Mouse (Mus musculus) heart, postnatal 0 days (tissue): ENCODE results near the gene Zhx3. TPM values are rescaled to one million over a fixed set of nuclear protein-coding genes. Genes with fewer than 3 reads are reported as not detected.

Source experiments
- ATAC-seq: fragments of 200-750 bp; cut with Nextera tagmentation; 2 replicates; pipeline ENCODE4 v1.8.0; 2017; ENCODE audit warnings: low read depth, moderate number of reproducible peaks, moderate library complexity; ENCODE audit not compliant: insufficient read depth
- DNase-seq: peaks from one replicate; pipeline ENCODE4 v3.0.0-alpha.2; 2016; ENCODE audit warnings: low spot score
- H3K27ac ChIP-seq: fragments of 300-500 bp; sonication (generic); 2 replicates; pipeline ENCODE4 v1.5.1; 2014; ENCODE audit warnings: low read depth, mild to moderate bottlenecking
- H3K27me3 ChIP-seq: fragments of 300-500 bp; sonication (generic); 2 replicates; pipeline ENCODE4 v1.6.1; 2014; ENCODE audit warnings: low read length, mixed read lengths; ENCODE audit not compliant: control insufficient read depth, insufficient read depth
- H3K36me3 ChIP-seq: fragments of 300-500 bp; sonication (generic); replicated peaks from 2 replicates; pipeline ENCODE4 v1.6.1; 2014; ENCODE audit warnings: low read length, mixed read lengths; ENCODE audit not compliant: control insufficient read depth, insufficient read depth
- H3K4me1 ChIP-seq: fragments of 300-500 bp; sonication (generic); 2 replicates; pipeline ENCODE4 v1.6.1; 2014; ENCODE audit warnings: antibody characterized with exemption; ENCODE audit not compliant: control insufficient read depth, insufficient read depth
- H3K4me2 ChIP-seq: fragments of 300-500 bp; sonication (generic); 2 replicates; pipeline ENCODE4 v1.6.1; 2014; ENCODE audit warnings: low read depth, mild to moderate bottlenecking, low read length, moderate library complexity
- H3K4me3 ChIP-seq: fragments of 300-500 bp; sonication (generic); 2 replicates; pipeline ENCODE4 v1.5.1; 2014; ENCODE audit warnings: low read depth, low read length
- H3K9ac ChIP-seq: fragments of 300-500 bp; sonication (generic); replicated peaks from 2 replicates; pipeline ENCODE4 v1.6.1; 2014; ENCODE audit warnings: low read depth, low read length, mixed read lengths
- H3K9me3 ChIP-seq: fragments of 300-500 bp; sonication (generic); replicated peaks from 2 replicates; pipeline ENCODE4 v1.6.1; 2016; ENCODE audit warnings: low read length; ENCODE audit not compliant: control insufficient read depth
- CTCF ChIP-seq: IDR thresholded peaks from 2 replicates; pipeline ENCODE4 v1.5.1; 2016; ENCODE audit warnings: antibody characterized with exemption, control low read depth, low read depth
- EP300 ChIP-seq: IDR thresholded peaks from 2 replicates; pipeline ENCODE4 v1.6.1; 2016; ENCODE audit warnings: antibody characterized with exemption, low read depth
- WGBS: fragments of 180-500 bp; shearing (Covaris S2); extraction: QIAGEN DNeasy Blood & Tissue Kit; methylation state at CpG from one replicate; pipeline ENCODE4 v1.1.7; 2014; 5-methylcytosine and 5-hydroxymethylcytosine counted together
- polyA plus RNA-seq: library from polyadenylated mRNA; unstranded; fragments of >200 nt; fragmentation: Nextera tagmentation; extraction: Ambion mirVana; gene quantifications from 2 replicates; pipeline ENCODE4 v1.2.1, GENCODE M21; 2015
- total RNA-seq: library from RNA; depleted of rRNA; stranded (reverse); fragments of >200 nt; gene quantifications from 2 replicates; pipeline ENCODE4 v1.2.3, GENCODE M21; 2014; ENCODE audit warnings: low replicate concordance

Zhx3 gene
- total and polyA plus RNA-seq, 2 experiments from 2014 or later, result 4.7 to 18.3 TPM

GRCm38 (mm10) chr2:160733131-160733531 lies 139.7 kb downstream of the Zhx3 start:
- H3K4me2 ChIP-seq, result peak overlapping the region; percentile 91
- TF ChIP-seq EP300 (no peak), CTCF (no peak)
- peaks cover 56% of the 10 kb centered on the region for H3K4me1 ChIP-seq
- peak overlapping the region; percentile 88; the same call in 1 of the 2 replicates for H3K9ac ChIP-seq
- H3K36me3 ChIP-seq, result peaks cover 9% of the 10 kb centered on the region; the same call in 1 of the 2 replicates
- DNase-seq, result no peak
- H3K27me3 ChIP-seq, result no peaks in the 10 kb centered on the region
- H3K4me3 ChIP-seq, result peak overlapping the region; percentile 81
- no peak for ATAC-seq
- H3K9me3 ChIP-seq, result no peaks in the 10 kb centered on the region
- 23% methylated on average over 7 of the region's 7 CpGs for WGBS
- peak overlapping the region; percentile 91; the same call in 1 of the 2 replicates for H3K27ac ChIP-seq

GRCm38 (mm10) chr2:160732420-160732995 lies 140.3 kb downstream of the Zhx3 start:
- no peak for TF ChIP-seq EP300
- no peak for TF ChIP-seq CTCF
- Histone ChIP-seq H3K4me3 (peak overlapping the region; percentile 81), H3K36me3 (peaks cover 9% of the 10 kb centered on the region; the same call in 1 of the 2 replicates), H3K27ac (peak overlapping the region; percentile 91), H3K4me1 (peaks cover 51% of the 10 kb centered on the region), H3K9ac (peak overlapping the region; percentile 88), H3K9me3 (no peaks in the 10 kb centered on the region), H3K4me2 (peak overlapping the region; percentile 91), H3K27me3 (no peaks in the 10 kb centered on the region)
- ATAC-seq, result no peak
- WGBS, result 31% methylated on average over 9 of the region's 9 CpGs
- DNase-seq, result no peak

- Histone ChIP-seq H3K4me1 (peaks cover 45% of the 10 kb centered on the region), H3K36me3 (peaks cover 9% of the 10 kb centered on the region; the same call in 1 of the 2 replicates), H3K9me3 (no peaks in the 10 kb centered on the region), H3K4me3 (peak overlapping the region; percentile 81), H3K9ac (peak overlapping the region; percentile 88), H3K27ac (peak overlapping the region; percentile 91), H3K27me3 (no peaks in the 10 kb centered on the region), H3K4me2 (peak overlapping the region; percentile 91)
- DNase-seq (peak; percentile 55), ATAC-seq (peak; percentile 37)
- TF ChIP-seq CTCF, result no peak; the same call in 1 of the 2 replicates
- TF ChIP-seq EP300, result no peak; the same call in 1 of the 2 replicates
- under 1% methylated on average over 31 of the region's 32 CpGs for WGBS
Observed at GRCm38 (mm10) chr2:160731839-160732261, 140.9 kb downstream of the Zhx3 start.

GRCm38 (mm10) chr2:160731117-160731838 lies 141.5 kb downstream of the Zhx3 start, which contains the start of gene Plcg1:
Plcg1 (plus strand) TSS chr2:160731300.
- DNase-seq, result peak; percentile 83
- Histone ChIP-seq H3K4me1 (peaks cover 44% of the 10 kb centered on the region), H3K4me2 (peak within 1 kb of the TSS; percentile 91), H3K27ac (peak within 1 kb of the TSS; percentile 91), H3K4me3 (peak within 1 kb of the TSS; percentile 81), H3K9ac (peak within 1 kb of the TSS; percentile 88), H3K9me3 (no peaks in the 10 kb centered on the region), H3K36me3 (peaks cover 9% of the 10 kb centered on the region; the same call in 1 of the 2 replicates), H3K27me3 (no peaks in the 10 kb centered on the region)
- TF ChIP-seq CTCF (no peak), EP300 (no peak)
- peak; percentile 91 for ATAC-seq
- under 1% methylated on average over 84 of the region's 99 CpGs for WGBS

- Histone ChIP-seq H3K27me3 (no peaks in the 10 kb centered on the region), H3K4me1 (peaks cover 38% of the 10 kb centered on the region), H3K4me2 (peak overlapping the region; percentile 91), H3K36me3 (peaks cover 9% of the 10 kb centered on the region; the same call in 1 of the 2 replicates), H3K9me3 (no peaks in the 10 kb centered on the region), H3K27ac (no peak overlapping the region), H3K4me3 (peak overlapping the region; percentile 81), H3K9ac (peak overlapping the region; percentile 88)
- TF ChIP-seq EP300 (no peak), CTCF (no peak)
- 8% methylated on average over 13 of the region's 19 CpGs for WGBS
- DNase-seq (no peak), ATAC-seq (no peak; the same call in 1 of the 2 replicates)
Observed at GRCm38 (mm10) chr2:160730797-160731116, 142.0 kb downstream of the Zhx3 start.
